Mouse (Mus musculus): ENCODE results near the gene AC124502.3. TPM values are rescaled to one million over a fixed set of nuclear protein-coding genes. Genes with fewer than 3 reads are reported as not detected.

AC124502.3 gene
- 3.0 and 7.0 TPM in 2 replicates for total RNA-seq (2014; rRNA removed)
- 1.4 and 2.0 TPM in 2 replicates for polyA plus RNA-seq (2015; fragmentation: Nextera tagmentation; extraction: Ambion mirVana)

DNA sequence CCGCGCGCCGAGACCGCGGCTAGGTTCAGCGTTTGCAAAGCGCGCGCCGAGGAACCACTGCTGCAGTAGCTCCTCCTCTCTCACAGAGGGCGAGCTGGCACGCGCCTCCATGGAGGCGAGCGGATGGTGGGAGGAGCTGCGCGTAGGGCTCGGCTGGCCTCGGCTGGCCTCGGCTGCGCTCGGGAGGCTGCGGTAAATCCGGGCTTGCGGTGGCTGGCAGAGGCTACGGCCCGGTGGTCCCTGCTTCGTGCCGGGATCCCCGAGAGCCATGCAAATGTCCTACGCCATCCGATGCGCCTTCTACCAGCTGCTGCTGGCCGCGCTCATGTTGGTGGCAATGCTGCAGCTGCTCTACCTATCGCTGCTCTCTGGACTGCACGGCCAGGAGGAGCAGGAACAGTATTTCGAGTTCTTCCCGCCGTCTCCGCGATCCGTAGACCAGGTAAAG is at the start of gene AC124502.3, which contains the start of gene B4gat1:
TSS of gene AC124502.3 (plus strand) at position 183 of the 448 bp plus-strand sequence.
TSS of gene B4gat1 (plus strand) at position 118 of the 448 bp plus-strand sequence.
- DNase-seq (peak; percentile 97), ATAC-seq (peak; percentile 96)
- peak within 1 kb of the TSS; percentile 81 for H3K4me3 ChIP-seq (ENCODE audit: low read depth, low read length)
- peak within 1 kb of the TSS; percentile 88 for H3K27ac ChIP-seq (ENCODE audit: low read depth, low read length)
- WGBS = 0% methylated on average over 44 of the region's 44 CpGs
- H3K4me1 ChIP-seq (ENCODE audit: insufficient read depth) = 0 out of 2 replicates have a peak, but pooled peaks cover 15% of the 10 kb centered on the region
- H3K4me2 ChIP-seq (ENCODE audit: low read depth) = peak within 1 kb of the TSS; percentile 93
- no peaks in the 10 kb centered on the region for H3K27me3 ChIP-seq (ENCODE audit: insufficient read depth, low read length)
- H3K36me3 ChIP-seq (ENCODE audit: insufficient read depth) = peaks cover 13% of the 10 kb centered on the region; the same call in 1 of the 2 replicates
- peak within 1 kb of the TSS; percentile 94 for H3K9ac ChIP-seq
- H3K9me3 ChIP-seq (ENCODE audit: low read length) = no peaks in the 10 kb centered on the region
- peak; percentile 62 for TF ChIP-seq CTCF (IDR thresholded peaks at IDR 0.05; ENCODE audit: low read depth)

- peak overlapping the region; percentile 68 for H3K4me2 ChIP-seq (ENCODE audit: low read depth)
- no peak for TF ChIP-seq CTCF (IDR thresholded peaks at IDR 0.05; ENCODE audit: low read depth)
- H3K9ac ChIP-seq = peak overlapping the region; percentile 46
- ATAC-seq (no peak), DNase-seq (peak; percentile 68)
- no peaks in the 10 kb centered on the region for H3K9me3 ChIP-seq (ENCODE audit: low read length)
- peaks cover 20% of the 10 kb centered on the region for H3K4me1 ChIP-seq (ENCODE audit: insufficient read depth)
- peaks cover 3% of the 10 kb centered on the region; the same call in 1 of the 2 replicates for H3K27me3 ChIP-seq (ENCODE audit: insufficient read depth, low read length)
- peak overlapping the region; percentile 41 for H3K4me3 ChIP-seq (ENCODE audit: low read depth, low read length)
- H3K27ac ChIP-seq (ENCODE audit: low read depth, low read length) = no peak overlapping the region
- H3K36me3 ChIP-seq (ENCODE audit: insufficient read depth) = peaks cover 11% of the 10 kb centered on the region
- 4% methylated on average over 13 of the region's 13 CpGs for WGBS
Observed at GRCm38 (mm10) chr19:4989013-4989412, 49.7 kb upstream of the AC124502.3 start.

- Histone ChIP-seq H3K27ac (ENCODE audit: low read depth, low read length) (0 out of 2 replicates have a peak overlapping the region, but pooled peaks have one; percentile 24), H3K9me3 (ENCODE audit: low read length) (no peaks in the 10 kb centered on the region), H3K27me3 (ENCODE audit: insufficient read depth, low read length) (no peaks in the 10 kb centered on the region), H3K4me3 (ENCODE audit: low read depth, low read length) (peak overlapping the region; percentile 41), H3K4me2 (ENCODE audit: low read depth) (peak overlapping the region; percentile 68), H3K9ac (peak overlapping the region; percentile 46), H3K4me1 (ENCODE audit: insufficient read depth) (peaks cover 26% of the 10 kb centered on the region), H3K36me3 (ENCODE audit: insufficient read depth) (peaks cover 11% of the 10 kb centered on the region)
- ATAC-seq (peak; percentile 82), DNase-seq (peak; percentile 93)
- 12% methylated on average over 46 of the region's 47 CpGs for WGBS
- no peak; the same call in 1 of the 2 replicates for TF ChIP-seq CTCF (IDR thresholded peaks at IDR 0.05; ENCODE audit: low read depth)
Observed at GRCm38 (mm10) chr19:4989434-4990255, 49.0 kb upstream of the AC124502.3 start.

DNA sequence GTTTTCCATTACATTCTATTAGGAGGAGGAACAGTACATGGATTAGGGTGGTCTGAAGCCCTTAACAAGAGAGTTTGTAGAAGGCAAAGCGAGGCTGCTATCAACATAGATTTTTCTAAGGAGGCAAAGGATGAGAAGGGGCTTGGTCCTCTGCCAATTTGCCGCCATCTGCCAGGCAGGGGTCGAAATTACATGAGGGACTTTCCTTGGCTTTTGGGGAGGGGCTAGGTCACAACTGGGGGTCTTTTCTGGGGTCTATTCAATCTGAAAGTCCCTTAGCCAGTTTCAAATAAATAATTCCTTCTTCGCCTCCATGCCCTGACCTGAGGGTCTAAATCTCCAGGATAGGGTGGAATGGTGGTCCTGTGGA is 48.5 kb upstream of the AC124502.3 start, which contains the start of gene Npas4:
TSS of gene Npas4 (minus strand) at position 61 of the 370 bp plus-strand sequence.
- no peak for DNase-seq
- WGBS = 13% methylated on average over 4 of the region's 4 CpGs
- no peak; the same call in 1 of the 2 replicates for TF ChIP-seq CTCF (IDR thresholded peaks at IDR 0.05; ENCODE audit: low read depth)
- Histone ChIP-seq H3K27me3 (ENCODE audit: insufficient read depth, low read length) (no peaks in the 10 kb centered on the region), H3K27ac (ENCODE audit: low read depth, low read length) (0 out of 2 replicates have a peak within 1 kb of the TSS, but pooled peaks have one; percentile 24), H3K9ac (peak within 1 kb of the TSS; percentile 46), H3K4me1 (ENCODE audit: insufficient read depth) (peaks cover 32% of the 10 kb centered on the region), H3K36me3 (ENCODE audit: insufficient read depth) (peaks cover 11% of the 10 kb centered on the region), H3K4me3 (ENCODE audit: low read depth, low read length) (peak within 1 kb of the TSS; percentile 41), H3K9me3 (ENCODE audit: low read length) (no peaks in the 10 kb centered on the region), H3K4me2 (ENCODE audit: low read depth) (peak within 1 kb of the TSS; percentile 68)
- no peak for ATAC-seq

- H3K4me3 ChIP-seq (ENCODE audit: low read depth, low read length) = peak overlapping the region; percentile 41
- H3K9me3 ChIP-seq (ENCODE audit: low read length) = no peaks in the 10 kb centered on the region
- peaks cover 11% of the 10 kb centered on the region for H3K36me3 ChIP-seq (ENCODE audit: insufficient read depth)
- peak; percentile 56 for DNase-seq
- 0 out of 2 replicates have a peak overlapping the region, but pooled peaks have one; percentile 24 for H3K27ac ChIP-seq (ENCODE audit: low read depth, low read length)
- H3K27me3 ChIP-seq (ENCODE audit: insufficient read depth, low read length) = no peaks in the 10 kb centered on the region
- peaks cover 32% of the 10 kb centered on the region for H3K4me1 ChIP-seq (ENCODE audit: insufficient read depth)
- peak overlapping the region; percentile 68 for H3K4me2 ChIP-seq (ENCODE audit: low read depth)
- TF ChIP-seq CTCF (IDR thresholded peaks at IDR 0.05; ENCODE audit: low read depth) = no peak
- peak; percentile 6; the same call in 1 of the 2 replicates for ATAC-seq
- H3K9ac ChIP-seq = 0 out of 2 replicates have a peak overlapping the region, but pooled peaks have one; percentile 18
- WGBS = 2% methylated on average over 21 of the region's 22 CpGs
Observed at GRCm38 (mm10) chr19:4990716-4991115, 48.0 kb upstream of the AC124502.3 start.

DNA sequence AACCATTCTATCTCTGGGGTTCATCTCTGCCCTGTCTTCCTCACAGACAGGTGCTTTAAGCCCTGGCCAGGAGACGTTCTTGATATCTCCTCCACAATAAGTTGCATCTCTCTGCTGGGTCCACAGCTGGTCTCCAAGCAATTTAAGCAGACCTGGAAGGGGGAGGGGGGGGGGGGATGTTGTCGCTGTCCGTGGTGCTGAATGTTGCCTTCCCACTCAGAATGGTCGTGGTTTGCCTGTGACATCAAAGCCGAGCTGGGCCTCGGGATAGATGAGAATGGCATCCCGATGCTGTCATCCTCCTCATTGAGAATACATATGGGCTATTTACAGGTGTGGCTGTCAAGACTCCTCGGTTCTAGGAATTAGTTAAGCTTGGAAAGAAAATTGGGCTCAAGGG is 46.3 kb upstream of the AC124502.3 start:
- H3K4me2 ChIP-seq (ENCODE audit: low read depth) = peak overlapping the region; percentile 18; the same call in 1 of the 2 replicates
- H3K4me1 ChIP-seq (ENCODE audit: insufficient read depth) = peaks cover 32% of the 10 kb centered on the region
- peak overlapping the region; percentile 45 for H3K27ac ChIP-seq (ENCODE audit: low read depth, low read length)
- DNase-seq (no peak), ATAC-seq (no peak)
- 15% methylated on average over 8 of the region's 8 CpGs for WGBS
- H3K9ac ChIP-seq = no peak overlapping the region
- no peaks in the 10 kb centered on the region for H3K9me3 ChIP-seq (ENCODE audit: low read length)
- no peak overlapping the region for H3K4me3 ChIP-seq (ENCODE audit: low read depth, low read length)
- no peaks in the 10 kb centered on the region for H3K36me3 ChIP-seq (ENCODE audit: insufficient read depth)
- no peak for TF ChIP-seq CTCF (IDR thresholded peaks at IDR 0.05; ENCODE audit: low read depth)
- no peaks in the 10 kb centered on the region for H3K27me3 ChIP-seq (ENCODE audit: insufficient read depth, low read length)
